ENCODE assay signal across 10 mouse cellular contexts in the genomic region with DNA sequence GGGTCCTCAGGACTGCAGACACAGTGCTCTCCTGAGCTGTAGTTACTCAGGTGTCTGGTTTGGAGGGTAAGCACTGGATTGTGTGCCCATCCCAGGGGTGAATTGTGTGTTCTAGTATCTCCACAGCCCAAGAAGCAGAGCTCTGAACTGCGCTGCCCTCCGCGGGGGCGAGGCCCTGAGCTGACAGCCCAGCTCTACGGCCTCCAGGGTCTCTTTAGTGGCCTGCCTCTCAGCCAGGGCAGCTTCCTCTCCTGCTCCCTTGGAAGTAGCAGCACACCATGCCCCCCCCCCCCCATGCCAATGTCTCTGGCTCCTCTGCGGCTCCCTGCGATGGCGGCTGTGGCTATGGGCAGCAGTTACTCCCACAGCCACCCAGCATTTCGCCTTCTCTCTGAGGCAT.
DNase-seq lines count a peak whose midpoint lies in the region; ATAC-seq and TF ChIP-seq lines count a peak whose summit lies in the region.
"Had no signal": no experiment of that assay in that cellular context is flagged by ENCODE, and none has a peak within 500 bp of the region (broad histone marks: within the 10 kb centered on the region; RNA-seq: fewer than 3 reads in every experiment).

No protein-coding gene starts in this region.

- no peak overlapping the region for H3K9ac ChIP-seq in ES-Bruce4 (ENCODE audit: low read depth, poor library complexity, severe bottlenecking)
- no peak overlapping the region for H3K9ac ChIP-seq in embryonic facial prominence, embryonic 12.5 days
- H3K9ac ChIP-seq in limb, embryonic 12.5 days (replicated peaks): no peak overlapping the region

- no peak for TF ChIP-seq POLR2A in kidney, adult 2 months (IDR thresholded peaks at IDR 0.05; ENCODE audit: low read depth, low read length)
- TF ChIP-seq POLR2A in ES-Bruce4 (IDR thresholded peaks at IDR 0.05; ENCODE audit: insufficient read depth, low read length): no peak
- TF ChIP-seq POLR2A in thymus, adult 2 months (IDR thresholded peaks at IDR 0.05; ENCODE audit: control insufficient read depth, extremely low read depth, insufficient read depth, low read length, poor library complexity): no peak

- H3K4me2 ChIP-seq in embryonic facial prominence, embryonic 12.5 days (replicated peaks): no peak overlapping the region
- H3K4me2 ChIP-seq in limb, embryonic 12.5 days: no peak overlapping the region

- TF ChIP-seq EP300 in ES-Bruce4 (IDR thresholded peaks at IDR 0.05; ENCODE audit: insufficient read depth, low read depth, low read length): no peak

- no peak overlapping the region for H3K4me3 ChIP-seq in kidney, adult 2 months (ENCODE audit: insufficient read depth, low read depth, low read length)
- peak overlapping the region; percentile 9; the same call in 1 of the 2 replicates for H3K4me3 ChIP-seq in ES-Bruce4 (ENCODE audit: low read depth, low read length)
- no peak overlapping the region for H3K4me3 ChIP-seq in embryonic facial prominence, embryonic 12.5 days
- no peak overlapping the region for H3K4me3 ChIP-seq in limb, embryonic 12.5 days (replicated peaks)
- no peak overlapping the region for H3K4me3 ChIP-seq in thymus, adult 2 months (ENCODE audit: control insufficient read depth, insufficient read depth, low read length)

- H3K27ac ChIP-seq in kidney, adult 2 months (ENCODE audit: insufficient read depth, low read depth, low read length): peak overlapping the region; percentile 18; the same call in 1 of the 2 replicates
- H3K27ac ChIP-seq in ES-Bruce4 (ENCODE audit: insufficient read depth, low read length): no peak overlapping the region
- H3K27ac ChIP-seq in embryonic facial prominence, embryonic 12.5 days: 0 out of 2 replicates have a peak overlapping the region, but pooled peaks have one; percentile 47
- H3K27ac ChIP-seq in limb, embryonic 12.5 days: peak overlapping the region; percentile 56
- no peak overlapping the region for H3K27ac ChIP-seq in thymus, adult 2 months (ENCODE audit: control insufficient read depth, insufficient read depth, low read length)

- peaks cover 14% of the 10 kb centered on the region for H3K4me1 ChIP-seq in kidney, adult 2 months (ENCODE audit: control insufficient read depth, insufficient read depth, low read length)
- H3K4me1 ChIP-seq in ES-Bruce4 (ENCODE audit: control insufficient read depth, insufficient read depth, low read length): no peaks in the 10 kb centered on the region
- peaks cover 41% of the 10 kb centered on the region for H3K4me1 ChIP-seq in embryonic facial prominence, embryonic 12.5 days
- peaks cover 36% of the 10 kb centered on the region for H3K4me1 ChIP-seq in limb, embryonic 12.5 days (replicated peaks)
- H3K4me1 ChIP-seq in thymus, adult 2 months (replicated peaks; ENCODE audit: control insufficient read depth, insufficient read depth, low read length): peaks cover 8% of the 10 kb centered on the region; the same call in 1 of the 2 replicates

- no peak for ATAC-seq in embryonic facial prominence, embryonic 12.5 days (ENCODE audit: insufficient number of reproducible peaks, insufficient read depth, low FRiP score, low TSS enrichment)
- ATAC-seq in limb, embryonic 12.5 days (ENCODE audit: insufficient number of reproducible peaks, insufficient read depth, low FRiP score, low TSS enrichment, low read depth): no peak

- H3K9me3 ChIP-seq in ES-Bruce4 (replicated peaks; ENCODE audit: control insufficient read depth, insufficient read depth, low read length, poor library complexity, severe bottlenecking): no peaks in the 10 kb centered on the region
- H3K9me3 ChIP-seq in embryonic facial prominence, embryonic 12.5 days: no peaks in the 10 kb centered on the region
- no peaks in the 10 kb centered on the region for H3K9me3 ChIP-seq in limb, embryonic 12.5 days

- H3K27me3 ChIP-seq in kidney, adult 2 months (replicated peaks; ENCODE audit: control insufficient read depth, insufficient read depth, low read length): no peaks in the 10 kb centered on the region
- H3K27me3 ChIP-seq in ES-Bruce4 (ENCODE audit: control insufficient read depth, insufficient read depth, low read length, poor library complexity, severe bottlenecking): no peaks in the 10 kb centered on the region
- H3K27me3 ChIP-seq in embryonic facial prominence, embryonic 12.5 days: no peaks in the 10 kb centered on the region
- H3K27me3 ChIP-seq in limb, embryonic 12.5 days: no peaks in the 10 kb centered on the region
- no peaks in the 10 kb centered on the region for H3K27me3 ChIP-seq in thymus, adult 2 months (ENCODE audit: control insufficient read depth, insufficient read depth, low read length)

- 67% methylated on average over 9 of the region's 9 CpGs for WGBS in kidney, adult 2 months
- 72% methylated on average over 9 of the region's 9 CpGs for WGBS in embryonic facial prominence, embryonic 12.5 days
- 86% methylated on average over 9 of the region's 9 CpGs for WGBS in limb, embryonic 12.5 days
- WGBS in thymus, adult 2 months: 97% methylated on average over 9 of the region's 9 CpGs

- DNase-seq in kidney, adult 2 months: no peak
- DNase-seq in kidney, adult 9 months: no peak
- DNase-seq in thymus, adult 2 months: no peak
- DNase-seq in gastrocnemius, adult 8-10 months (ENCODE audit: low spot score in 2 of 2): no peak
- DNase-seq: adrenal gland, postnatal 25 days; cerebellum, adult 9-11 months; thymus, postnatal 25 days had no signal

- no peaks in the 10 kb centered on the region for H3K36me3 ChIP-seq in kidney, adult 2 months (ENCODE audit: control insufficient read depth, insufficient read depth, low read length)
- no peaks in the 10 kb centered on the region for H3K36me3 ChIP-seq in ES-Bruce4 (ENCODE audit: control insufficient read depth, insufficient read depth, low read length, poor library complexity, severe bottlenecking)
- 0 out of 2 replicates have a peak, but pooled peaks cover 11% of the 10 kb centered on the region for H3K36me3 ChIP-seq in embryonic facial prominence, embryonic 12.5 days
- H3K36me3 ChIP-seq in limb, embryonic 12.5 days: peaks cover 25% of the 10 kb centered on the region
- H3K36me3 ChIP-seq in thymus, adult 2 months (ENCODE audit: control insufficient read depth, insufficient read depth, low read length): peaks cover 21% of the 10 kb centered on the region

- no peak for TF ChIP-seq CTCF in kidney, adult 2 months (conservative IDR thresholded peaks at IDR 0.05; ENCODE audit: insufficient read depth, insufficient read length, low read depth, low read length)
- no peak for TF ChIP-seq CTCF in ES-Bruce4 (IDR thresholded peaks at IDR 0.05; ENCODE audit: low read depth, low read length)
- no peak for TF ChIP-seq CTCF in thymus, adult 2 months (IDR thresholded peaks at IDR 0.05; ENCODE audit: borderline replicate concordance, control insufficient read depth, extremely low read depth, insufficient read depth, low read length, poor library complexity)

Comparison
In these comparisons a context has a peak if more than half of its experiments do, and no peak if none do; other contexts are left out.
1. H3K27ac ChIP-seq: peak in kidney, adult 2 months (single experiment), embryonic facial prominence, embryonic 12.5 days (single experiment) and limb, embryonic 12.5 days (single experiment); none in ES-Bruce4 (single experiment) and thymus, adult 2 months (single experiment).